Mouse (Mus musculus): ENCODE results near the gene Otub1.

DNA sequence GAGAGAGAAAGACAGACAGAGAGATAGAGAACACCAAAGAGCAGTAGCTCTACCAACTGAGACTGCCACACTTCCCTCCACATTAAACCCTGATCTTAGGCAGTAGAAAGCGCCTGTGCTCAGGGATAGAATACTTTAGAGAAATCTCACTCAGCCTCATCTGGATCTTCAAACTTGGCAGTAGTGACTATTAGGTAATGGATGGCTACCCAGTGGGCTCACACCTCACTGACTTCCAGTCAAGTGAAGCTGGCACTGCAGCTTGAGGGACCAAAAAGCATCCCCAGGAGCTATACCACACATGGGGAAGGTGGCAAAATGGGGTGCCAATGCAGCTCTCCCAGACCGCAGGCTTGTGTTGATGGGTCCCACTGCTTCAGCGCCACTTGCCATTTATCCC, 18.1 kb upstream of the Otub1 start:
- TF ChIP-seq POLR2A (IDR thresholded peaks at IDR 0.05; ENCODE audit: extremely low read depth, insufficient read depth, low read length) (no peak), CTCF (IDR thresholded peaks at IDR 0.05; ENCODE audit: extremely low read depth, insufficient read depth, low read length) (no peak)
